Mouse (Mus musculus) forebrain, postnatal 0 days (tissue): ENCODE results near the gene Ppp1r13b. TPM values are rescaled to one million over a fixed set of nuclear protein-coding genes. Genes with fewer than 3 reads are reported as not detected.

Experiments
- ATAC-seq: fragments of 200-750 bp; cut with Nextera tagmentation; 2 replicates; pipeline ENCODE4 v1.8.0; 2017; ENCODE audit warnings: mild to moderate bottlenecking, moderate library complexity
- DNase-seq: peaks from one replicate; pipeline ENCODE4 v3.0.0-alpha.2; 2015
- H3K27ac ChIP-seq: fragments of 300-500 bp; sonication (generic); 2 replicates; pipeline ENCODE4 v1.5.1; 2014; ENCODE audit warnings: low read depth, mild to moderate bottlenecking, antibody characterized with exemption, low read length, moderate library complexity, mixed read lengths
- H3K27me3 ChIP-seq: fragments of 300-500 bp; sonication (generic); 2 replicates; pipeline ENCODE4 v1.6.1; 2014; ENCODE audit warnings: mild to moderate bottlenecking, low read length, mixed read lengths; ENCODE audit not compliant: insufficient read depth
- H3K36me3 ChIP-seq: fragments of 300-500 bp; sonication (generic); 2 replicates; pipeline ENCODE4 v1.6.1; 2014; ENCODE audit warnings: mild to moderate bottlenecking, moderate library complexity; ENCODE audit not compliant: insufficient read depth
- H3K4me1 ChIP-seq: fragments of 300-500 bp; sonication (generic); 2 replicates; pipeline ENCODE4 v1.6.1; 2014; ENCODE audit warnings: antibody characterized with exemption; ENCODE audit not compliant: insufficient read depth
- H3K4me2 ChIP-seq: fragments of 300-500 bp; sonication (generic); 2 replicates; pipeline ENCODE4 v1.6.1; 2014; ENCODE audit warnings: low read depth, mild to moderate bottlenecking, moderate library complexity
- H3K4me3 ChIP-seq: fragments of 300-500 bp; sonication (generic); 2 replicates; pipeline ENCODE4 v1.5.1; 2014; ENCODE audit warnings: low read depth, low read length, mixed read lengths
- H3K9ac ChIP-seq: fragments of 300-500 bp; sonication (generic); 2 replicates; pipeline ENCODE4 v1.6.1; 2014; ENCODE audit warnings: mild to moderate bottlenecking
- H3K9me3 ChIP-seq: fragments of 300-500 bp; sonication (generic); 2 replicates; pipeline ENCODE4 v1.6.1; 2016; ENCODE audit warnings: low read length
- CTCF ChIP-seq: sonication (generic); IDR thresholded peaks from 2 replicates; pipeline ENCODE4 v1.5.1; 2016; ENCODE audit warnings: antibody characterized with exemption, control low read depth, low read depth
- WGBS: fragments of 180-500 bp; shearing (Covaris S2); extraction: QIAGEN DNeasy Blood & Tissue Kit; methylation state at CpG from one replicate; pipeline ENCODE4 v1.1.7; 2014; 5-methylcytosine and 5-hydroxymethylcytosine counted together
- polyA plus RNA-seq: library from polyadenylated mRNA; unstranded; fragments of >200 nt; fragmentation: Nextera tagmentation; extraction: Ambion mirVana; gene quantifications from 2 replicates; pipeline ENCODE4 v1.2.1, GENCODE M21; 2015
- total RNA-seq: library from RNA; depleted of rRNA; stranded (reverse); fragments of >200 nt; gene quantifications from 2 replicates; pipeline ENCODE4 v1.2.3, GENCODE M21; 2014

Ppp1r13b gene
- total and polyA plus RNA-seq, 2 experiments from 2014 or later, result 37.6 to 53.8 TPM

GRCm38 (mm10) chr12:111875499-111875898 is 32.4 kb downstream of the Ppp1r13b start:
- Histone ChIP-seq H3K4me1 (no peaks in the 10 kb centered on the region), H3K27ac (no peak overlapping the region), H3K27me3 (no peaks in the 10 kb centered on the region), H3K4me2 (no peak overlapping the region), H3K4me3 (no peak overlapping the region), H3K9ac (no peak overlapping the region), H3K9me3 (no peaks in the 10 kb centered on the region), H3K36me3 (peaks cover 6% of the 10 kb centered on the region)
- DNase-seq, result no peak
- no peak for TF ChIP-seq CTCF
- ATAC-seq, result no peak
- WGBS, result 86% methylated on average over 3 of the region's 3 CpGs

DNA sequence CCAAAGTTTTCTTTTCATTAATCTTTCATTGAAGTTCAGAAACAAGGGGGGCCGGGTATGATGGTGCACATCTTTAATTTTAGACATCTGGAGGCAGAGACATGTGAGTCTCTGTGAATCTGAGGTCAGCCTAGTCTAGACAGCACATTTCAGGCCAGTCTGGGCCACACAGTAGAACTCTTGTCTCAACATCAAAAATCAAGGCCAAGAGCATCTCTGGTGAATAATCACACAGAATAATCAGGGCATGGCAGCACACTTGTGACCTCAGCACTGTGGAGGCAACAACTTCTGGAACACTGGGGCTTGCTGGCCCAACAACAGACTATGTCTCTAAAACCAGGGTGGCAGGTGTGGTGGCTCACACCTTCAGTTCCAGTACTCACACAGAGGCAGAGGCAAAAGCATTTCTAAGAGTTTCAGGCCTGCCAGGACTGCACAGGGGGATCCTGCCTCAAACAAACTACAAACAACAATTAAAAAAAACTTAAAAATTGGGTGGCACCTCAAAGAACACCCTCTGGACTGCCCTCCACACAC is 33.2 kb downstream of the Ppp1r13b start:
- Histone ChIP-seq H3K9me3 (no peaks in the 10 kb centered on the region), H3K27me3 (no peaks in the 10 kb centered on the region), H3K27ac (no peak overlapping the region), H3K36me3 (peaks cover 6% of the 10 kb centered on the region), H3K9ac (no peak overlapping the region), H3K4me2 (no peak overlapping the region), H3K4me1 (no peaks in the 10 kb centered on the region), H3K4me3 (no peak overlapping the region)
- no peak for TF ChIP-seq CTCF
- ATAC-seq, result no peak
- WGBS, result 66% methylated on average over 1 of the region's 1 CpGs
- DNase-seq, result no peak

GRCm38 (mm10) chr12:111872079-111872478 is 35.8 kb downstream of the Ppp1r13b start:
- H3K9ac ChIP-seq, result no peak overlapping the region
- no peak overlapping the region for H3K27ac ChIP-seq
- TF ChIP-seq CTCF, result no peak
- no peak for ATAC-seq
- H3K27me3 ChIP-seq, result no peaks in the 10 kb centered on the region
- H3K9me3 ChIP-seq, result no peaks in the 10 kb centered on the region
- peaks cover 14% of the 10 kb centered on the region for H3K36me3 ChIP-seq
- no peak overlapping the region for H3K4me3 ChIP-seq
- H3K4me1 ChIP-seq, result no peaks in the 10 kb centered on the region
- DNase-seq, result no peak
- 91% methylated on average over 5 of the region's 5 CpGs for WGBS
- H3K4me2 ChIP-seq, result no peak overlapping the region

- H3K9me3 ChIP-seq, result no peaks in the 10 kb centered on the region
- H3K4me3 ChIP-seq, result no peak overlapping the region
- ATAC-seq (no peak), DNase-seq (no peak)
- H3K27ac ChIP-seq, result no peak overlapping the region
- no peak overlapping the region for H3K9ac ChIP-seq
- H3K27me3 ChIP-seq, result no peaks in the 10 kb centered on the region
- H3K4me1 ChIP-seq, result no peaks in the 10 kb centered on the region
- no peak for TF ChIP-seq CTCF
- WGBS, result 89% methylated on average over 7 of the region's 7 CpGs
- H3K4me2 ChIP-seq, result no peak overlapping the region
- H3K36me3 ChIP-seq, result peaks cover 14% of the 10 kb centered on the region
Observed at GRCm38 (mm10) chr12:111870811-111871210, 37.1 kb downstream of the Ppp1r13b start.

- no peaks in the 10 kb centered on the region for H3K27me3 ChIP-seq
- no peak overlapping the region for H3K27ac ChIP-seq
- no peaks in the 10 kb centered on the region for H3K4me1 ChIP-seq
- H3K9ac ChIP-seq, result no peak overlapping the region
- no peak overlapping the region for H3K4me3 ChIP-seq
- no peak overlapping the region for H3K4me2 ChIP-seq
- no peak for ATAC-seq
- no peak for DNase-seq
- WGBS, result 93% methylated on average over 1 of the region's 1 CpGs
- no peak for TF ChIP-seq CTCF
- no peaks in the 10 kb centered on the region for H3K9me3 ChIP-seq
- H3K36me3 ChIP-seq, result peaks cover 14% of the 10 kb centered on the region
Observed at GRCm38 (mm10) chr12:111869806-111870205, 38.1 kb downstream of the Ppp1r13b start.

DNA sequence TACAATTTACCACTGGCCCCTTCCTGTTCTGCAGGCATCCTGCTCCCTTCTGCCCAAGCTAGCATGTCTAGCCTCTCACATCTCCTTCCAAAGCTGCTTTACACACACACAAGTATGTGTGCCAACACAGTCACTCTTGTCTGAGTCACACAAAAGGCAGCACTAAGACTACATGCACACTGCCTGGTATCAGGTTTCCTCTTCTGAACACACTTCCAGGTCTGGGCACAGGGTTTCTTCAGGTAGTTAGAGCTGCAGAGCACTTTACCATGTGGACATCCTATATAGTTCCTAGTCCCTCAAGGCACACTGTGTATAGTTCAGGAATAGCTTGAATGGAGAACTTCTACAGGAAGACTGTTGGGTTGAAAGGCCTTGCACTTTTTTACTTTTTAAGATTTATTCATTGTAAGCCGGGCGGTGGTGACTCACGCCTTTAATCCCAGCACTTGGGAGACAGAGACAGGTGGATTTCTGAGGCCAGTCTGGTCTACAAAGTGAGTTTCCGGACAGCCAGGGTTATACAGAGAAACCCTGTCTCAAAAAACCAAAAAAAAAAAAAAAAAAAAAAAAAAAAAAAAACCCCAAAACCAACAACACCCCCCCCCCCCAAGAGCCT is 43.6 kb downstream of the Ppp1r13b start:
- ATAC-seq (no peak), DNase-seq (no peak)
- no peak overlapping the region for H3K9ac ChIP-seq
- peaks cover 18% of the 10 kb centered on the region for H3K36me3 ChIP-seq
- no peaks in the 10 kb centered on the region for H3K4me1 ChIP-seq
- TF ChIP-seq CTCF, result no peak
- H3K27me3 ChIP-seq, result no peaks in the 10 kb centered on the region
- no peak overlapping the region for H3K4me2 ChIP-seq
- no peak overlapping the region for H3K4me3 ChIP-seq
- WGBS, result 87% methylated on average over 4 of the region's 4 CpGs
- H3K27ac ChIP-seq, result no peak overlapping the region
- H3K9me3 ChIP-seq, result no peaks in the 10 kb centered on the region

DNA sequence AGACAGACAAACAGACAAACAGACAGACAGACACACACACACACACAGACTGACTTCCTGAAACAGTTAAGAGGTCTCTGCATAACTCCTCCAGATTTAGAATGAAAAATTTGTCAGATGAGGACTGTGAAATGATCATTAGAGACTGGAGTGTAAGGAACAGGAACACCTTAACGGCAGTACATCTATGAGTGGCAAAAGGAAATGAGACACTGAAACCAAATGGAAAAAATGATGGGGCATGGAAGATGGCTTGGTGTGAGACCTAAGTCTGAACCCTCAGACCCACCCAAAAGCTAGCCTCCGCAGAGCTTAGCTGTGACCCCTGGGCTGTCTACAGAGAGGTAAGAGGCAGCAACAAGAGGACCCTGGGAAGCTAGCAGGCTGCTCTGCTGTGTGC is 52.5 kb downstream of the Ppp1r13b start:
- ATAC-seq, result no peak
- no peak for DNase-seq
- Histone ChIP-seq H3K4me3 (no peak overlapping the region), H3K9me3 (no peaks in the 10 kb centered on the region), H3K4me2 (no peak overlapping the region), H3K27ac (no peak overlapping the region), H3K36me3 (no peaks in the 10 kb centered on the region; the same call in none of the 2 replicates), H3K27me3 (no peaks in the 10 kb centered on the region), H3K9ac (no peak overlapping the region), H3K4me1 (no peaks in the 10 kb centered on the region)
- 100% methylated on average over 2 of the region's 2 CpGs for WGBS
- TF ChIP-seq CTCF, result no peak
